Mouse (Mus musculus) neural tube, embryonic 12.5 days (tissue): ENCODE measurements around the gene Amdhd1. TPM values are rescaled to one million over a fixed set of nuclear protein-coding genes. Genes with fewer than 3 reads are reported as not detected.

Experiments used
- ATAC-seq: fragments of 200-750 bp; cut with Nextera tagmentation; 2 replicates; pipeline ENCODE4 v1.8.0; 2017; ENCODE audit warnings: low read depth, mild to moderate bottlenecking, moderate TSS enrichment, moderate library complexity; ENCODE audit not compliant: low FRiP score
- H3K27ac ChIP-seq: fragments of 300-500 bp; sonication (generic); 2 replicates; pipeline ENCODE4 v1.5.1; 2016
- H3K27me3 ChIP-seq: fragments of 300-500 bp; sonication (generic); replicated peaks from 2 replicates; pipeline ENCODE4 v1.6.1; 2016; ENCODE audit warnings: mild to moderate bottlenecking
- H3K36me3 ChIP-seq: fragments of 300-500 bp; sonication (generic); 2 replicates; pipeline ENCODE4 v1.6.1; 2016; ENCODE audit warnings: mild to moderate bottlenecking
- H3K4me1 ChIP-seq: fragments of 300-500 bp; sonication (generic); 2 replicates; pipeline ENCODE4 v1.6.1; 2016
- H3K4me2 ChIP-seq: fragments of 300-500 bp; sonication (generic); replicated peaks from 2 replicates; pipeline ENCODE4 v1.6.1; 2016; ENCODE audit warnings: mild to moderate bottlenecking
- H3K4me3 ChIP-seq: fragments of 300-500 bp; sonication (generic); 2 replicates; pipeline ENCODE4 v1.5.1; 2016
- H3K9ac ChIP-seq: fragments of 300-500 bp; sonication (generic); 2 replicates; pipeline ENCODE4 v1.6.1; 2016; ENCODE audit warnings: mild to moderate bottlenecking
- H3K9me3 ChIP-seq: fragments of 300-500 bp; sonication (generic); 2 replicates; pipeline ENCODE4 v1.6.1; 2016; ENCODE audit warnings: mild to moderate bottlenecking
- WGBS: fragments of 180-500 bp; shearing (Covaris S2); methylation state at CpG from one replicate; pipeline ENCODE4 v1.1.7; 2016; 5-methylcytosine and 5-hydroxymethylcytosine counted together
- polyA plus RNA-seq: library from polyadenylated mRNA; unstranded; fragments of >200 nt; fragmentation: Nextera tagmentation; extraction: Ambion mirVana; gene quantifications from 2 replicates; pipeline ENCODE4 v1.2.1, GENCODE M21; 2016

Gene Amdhd1
- polyA plus RNA-seq, 1 experiment from 2014 or later, result not detected

DNA sequence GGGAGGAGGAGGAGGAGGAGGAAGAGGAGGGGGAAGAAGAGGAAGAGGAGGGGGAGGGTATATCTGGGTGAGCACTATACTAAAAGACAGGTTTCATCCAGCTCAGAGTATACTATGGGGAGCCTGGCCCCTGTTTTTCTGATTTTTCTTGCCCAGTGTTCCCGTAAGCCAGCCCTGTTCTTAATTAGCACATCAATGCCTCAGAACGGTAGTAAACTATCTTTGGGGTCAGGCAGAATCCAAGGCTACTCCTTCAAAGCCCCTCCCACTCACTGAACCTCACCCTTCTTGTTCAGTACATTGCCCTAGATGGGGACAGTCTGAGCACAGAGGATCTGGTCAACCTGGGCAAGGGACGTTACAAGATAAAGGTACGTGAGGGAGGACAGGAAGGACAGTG is 49.4 kb downstream of the Amdhd1 start:
- no peak for ATAC-seq
- Histone ChIP-seq H3K4me1 (0 out of 2 replicates have a peak, but pooled peaks cover 6% of the 10 kb centered on the region), H3K27ac (no peak overlapping the region), H3K9ac (no peak overlapping the region), H3K4me3 (no peak overlapping the region), H3K9me3 (no peaks in the 10 kb centered on the region), H3K36me3 (peaks cover 1% of the 10 kb centered on the region; the same call in 1 of the 2 replicates), H3K4me2 (no peak overlapping the region), H3K27me3 (no peaks in the 10 kb centered on the region)
- 49% methylated on average over 4 of the region's 4 CpGs for WGBS

DNA sequence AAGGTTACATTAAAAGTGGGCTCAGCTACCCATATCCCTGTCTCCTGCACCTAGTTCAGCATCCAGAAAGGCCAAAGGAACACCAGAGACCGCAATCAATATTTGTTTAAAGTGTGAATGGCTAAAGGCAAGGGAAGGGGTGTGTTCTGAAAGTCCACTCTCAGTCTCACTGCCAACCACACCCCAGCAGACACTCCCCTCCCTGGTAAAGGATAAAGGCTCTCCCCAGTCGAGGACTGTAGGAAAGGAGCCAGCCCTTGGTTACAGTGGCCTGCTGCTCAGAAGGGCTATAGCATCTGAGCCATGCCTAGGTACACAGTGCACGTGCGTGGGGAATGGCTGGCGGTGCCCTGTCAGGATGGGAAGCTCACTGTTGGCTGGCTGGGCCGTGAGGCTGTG is 51.0 kb downstream of the Amdhd1 start:
- H3K4me3 ChIP-seq, result no peak overlapping the region
- H3K9ac ChIP-seq, result 0 out of 2 replicates have a peak overlapping the region, but pooled peaks have one; percentile 13
- no peak for ATAC-seq
- 73% methylated on average over 6 of the region's 6 CpGs for WGBS
- peaks cover 10% of the 10 kb centered on the region for H3K36me3 ChIP-seq
- no peaks in the 10 kb centered on the region for H3K9me3 ChIP-seq
- H3K27ac ChIP-seq, result no peak overlapping the region
- H3K27me3 ChIP-seq, result no peaks in the 10 kb centered on the region
- H3K4me1 ChIP-seq, result 0 out of 2 replicates have a peak, but pooled peaks cover 6% of the 10 kb centered on the region
- H3K4me2 ChIP-seq, result no peak overlapping the region

DNA sequence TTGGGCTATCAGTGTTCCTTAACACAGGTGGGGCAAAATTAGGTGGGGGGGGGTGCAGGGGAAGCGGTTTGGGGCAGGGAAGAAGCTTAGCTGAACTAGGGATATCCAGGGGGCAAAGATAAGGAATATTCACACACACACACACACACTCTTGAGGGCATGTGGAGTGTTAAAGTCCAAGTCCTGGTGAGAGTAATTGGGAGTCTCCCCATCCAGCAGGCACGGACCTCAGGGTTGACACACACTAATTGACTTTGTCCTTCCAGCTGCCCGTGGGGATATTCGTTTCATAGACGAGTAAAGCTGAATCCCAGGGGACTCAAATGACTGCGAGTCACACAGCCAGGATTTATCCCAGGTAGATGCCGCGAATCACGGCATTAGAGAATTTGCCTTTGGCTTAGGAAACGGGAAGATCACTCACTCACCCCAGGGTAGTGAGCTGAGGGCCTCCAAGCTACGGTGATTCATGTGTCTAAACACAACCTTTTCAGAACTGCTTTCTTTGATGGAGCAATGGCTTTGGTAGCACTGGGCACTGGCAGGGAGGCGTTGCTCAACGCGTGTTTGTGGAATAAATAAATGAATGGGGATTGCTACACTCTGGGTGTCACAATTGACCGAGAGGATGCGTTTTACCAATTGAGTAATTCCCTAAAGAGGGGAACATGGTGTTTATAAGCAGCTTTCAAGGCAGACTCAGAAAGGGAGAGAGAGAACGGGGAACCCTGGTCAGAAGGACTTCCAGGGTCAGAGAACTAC is 51.6 kb downstream of the Amdhd1 start, which contains the start of gene Hal:
Gene Hal (plus strand): TSS at position 703 of the 762 bp plus-strand sequence.
- no peak for ATAC-seq
- no peak within 1 kb of the TSS for H3K27ac ChIP-seq
- H3K27me3 ChIP-seq, result no peaks in the 10 kb centered on the region
- H3K4me3 ChIP-seq, result no peak within 1 kb of the TSS
- H3K36me3 ChIP-seq, result peaks cover 12% of the 10 kb centered on the region
- no peak within 1 kb of the TSS for H3K4me2 ChIP-seq
- 0 out of 2 replicates have a peak within 1 kb of the TSS, but pooled peaks have one; percentile 13 for H3K9ac ChIP-seq
- 72% methylated on average over 17 of the region's 17 CpGs for WGBS
- 0 out of 2 replicates have a peak, but pooled peaks cover 6% of the 10 kb centered on the region for H3K4me1 ChIP-seq
- no peaks in the 10 kb centered on the region for H3K9me3 ChIP-seq

DNA sequence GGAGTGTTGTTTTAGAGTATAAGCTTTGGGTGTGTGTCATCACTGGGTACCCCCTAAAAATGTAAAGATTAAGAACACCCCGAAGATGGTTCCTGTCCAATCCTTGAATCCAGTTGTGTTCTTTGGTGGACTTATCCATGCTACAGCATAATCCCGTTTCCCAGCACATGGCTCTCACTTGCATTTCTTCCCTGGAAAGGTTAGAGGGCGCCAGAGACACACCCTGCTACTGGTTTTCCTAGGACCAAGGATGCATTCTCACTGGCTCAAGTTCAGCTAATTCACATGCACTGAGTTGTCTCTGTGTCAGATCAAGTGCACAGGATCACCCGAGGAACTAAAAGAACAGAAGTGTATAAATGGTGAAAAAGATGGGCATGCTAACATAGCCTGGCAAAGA is 53.2 kb downstream of the Amdhd1 start:
- ATAC-seq, result no peak
- H3K27ac ChIP-seq, result no peak overlapping the region

DNA sequence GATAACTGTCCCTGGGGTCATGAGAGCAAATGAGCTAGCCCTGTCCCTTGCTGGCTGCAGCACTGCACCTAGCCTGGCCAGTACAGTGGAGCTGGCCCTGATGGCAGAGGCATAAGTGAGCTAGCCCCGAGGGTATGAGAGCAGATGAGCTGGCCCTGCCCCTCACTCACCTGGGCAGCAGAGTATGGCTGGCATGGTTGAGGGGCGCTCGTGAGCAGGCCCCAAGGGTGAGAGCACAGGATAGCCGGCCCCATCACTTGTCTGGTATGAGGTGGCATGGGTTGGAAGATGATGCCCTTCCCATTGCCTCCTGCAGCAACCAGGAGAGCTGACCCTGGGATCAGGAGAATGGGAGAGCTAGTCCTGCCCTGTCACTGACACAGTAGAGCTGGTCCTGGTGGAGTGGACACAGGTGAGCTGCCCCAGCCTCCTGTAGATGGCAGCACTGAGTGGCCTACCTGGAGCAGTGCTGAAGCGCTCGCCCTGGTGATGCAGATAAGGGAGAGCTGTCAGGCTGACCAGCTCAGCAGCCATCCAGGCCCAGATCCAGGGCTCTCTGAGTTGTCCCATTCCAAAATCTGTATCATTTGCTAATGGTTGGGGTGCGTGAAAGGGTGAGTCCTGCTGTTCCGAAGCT is 54.7 kb downstream of the Amdhd1 start:
- WGBS, result 80% methylated on average over 8 of the region's 8 CpGs
- peak; percentile 49; the same call in 1 of the 2 replicates for ATAC-seq
- H3K4me2 ChIP-seq, result no peak overlapping the region

More for the DNA sequence above, 53.2 kb downstream of the Amdhd1 start:
- Histone ChIP-seq H3K9ac (no peak overlapping the region), H3K4me1 (0 out of 2 replicates have a peak, but pooled peaks cover 6% of the 10 kb centered on the region), H3K27me3 (no peaks in the 10 kb centered on the region), H3K36me3 (peaks cover 25% of the 10 kb centered on the region), H3K4me3 (no peak overlapping the region), H3K9me3 (no peaks in the 10 kb centered on the region), H3K4me2 (no peak overlapping the region)
- 27% methylated on average over 4 of the region's 4 CpGs for WGBS

DNA sequence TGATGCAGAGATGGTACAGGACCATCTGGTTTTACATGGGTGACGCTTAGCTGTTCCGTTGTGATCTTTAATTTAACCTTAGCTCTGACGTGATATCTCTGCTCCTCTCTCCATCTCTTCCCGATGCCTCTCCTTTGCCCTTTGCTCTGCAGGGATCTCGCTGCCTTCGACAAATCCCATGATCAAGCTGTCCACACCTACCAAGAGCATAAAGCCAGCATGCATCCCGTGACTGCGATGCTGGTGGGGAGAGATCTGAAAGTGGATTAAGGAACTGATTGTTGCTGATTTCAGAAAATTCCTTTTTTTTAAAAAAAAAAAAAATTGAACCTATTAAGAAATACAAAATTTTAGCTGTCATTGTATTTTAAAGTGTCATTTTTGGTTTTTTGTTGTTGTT is 55.3 kb downstream of the Amdhd1 start:
- H3K4me1 ChIP-seq, result 0 out of 2 replicates have a peak, but pooled peaks cover 6% of the 10 kb centered on the region

More for the DNA sequence above, 54.7 kb downstream of the Amdhd1 start:
- H3K4me3 ChIP-seq, result no peak overlapping the region
- no peaks in the 10 kb centered on the region for H3K9me3 ChIP-seq
- no peaks in the 10 kb centered on the region for H3K27me3 ChIP-seq
- 0 out of 2 replicates have a peak, but pooled peaks cover 6% of the 10 kb centered on the region for H3K4me1 ChIP-seq
- peaks cover 40% of the 10 kb centered on the region for H3K36me3 ChIP-seq
- H3K9ac ChIP-seq, result no peak overlapping the region
- no peak overlapping the region for H3K27ac ChIP-seq

More for the DNA sequence above, 55.3 kb downstream of the Amdhd1 start:
- H3K27me3 ChIP-seq, result no peaks in the 10 kb centered on the region
- WGBS, result 91% methylated on average over 8 of the region's 8 CpGs
- peaks cover 46% of the 10 kb centered on the region for H3K36me3 ChIP-seq
- H3K4me3 ChIP-seq, result no peak overlapping the region
- no peaks in the 10 kb centered on the region for H3K9me3 ChIP-seq
- ATAC-seq, result no peak
- no peak overlapping the region for H3K9ac ChIP-seq
- H3K27ac ChIP-seq, result no peak overlapping the region
- no peak overlapping the region for H3K4me2 ChIP-seq

Other genes starting within 250 kb of the Amdhd1 start
- gene Elk3, start 228.9 kb downstream of the Amdhd1 start, polyA plus RNA-seq, result 18.9 and 21.3 TPM in 2 replicates
- gene Lta4h, start 86.6 kb downstream of the Amdhd1 start, polyA plus RNA-seq, result 125 TPM in 2 replicates
- gene Hal, start 51.3 kb downstream of the Amdhd1 start, polyA plus RNA-seq, result 0.08 TPM in 1 of 2 replicates, not detected in the other
- 0.28 and 0.42 TPM in 2 replicates for gene Ccdc38, start 599 bp upstream of the Amdhd1 start, polyA plus RNA-seq
- 111 and 131 TPM in 2 replicates for gene Snrpf, start 49.7 kb upstream of the Amdhd1 start, polyA plus RNA-seq
- 2.1 and 3.2 TPM in 2 replicates for gene Ntn4, start 100.6 kb upstream of the Amdhd1 start, polyA plus RNA-seq